Mouse (Mus musculus) retina, postnatal 1 day (tissue): Measurements from ENCODE around the gene Vmn2r104.

ENCODE experiments used
- DNase-seq: peaks from one replicate; pipeline ENCODE4 v3.0.0-alpha.2; 2012

Vmn2r104 gene

GRCm38 (mm10) chr17:20048236-20048635 is at the start of gene Vmn2r104:
TSS of gene Vmn2r104 (minus strand) at chr17:20048336.
- no peak for DNase-seq

GRCm38 (mm10) chr17:20074090-20074489 is 26.0 kb upstream of the Vmn2r104 start:
- no peak for DNase-seq

GRCm38 (mm10) chr17:20071656-20072396 is 23.7 kb upstream of the Vmn2r104 start:
- DNase-seq: no peak
